Mouse (Mus musculus): ENCODE data around the gene Ms4a4c.
"Not testable (repeated sequence)": the region's sequence is repeated elsewhere in the genome, so short reads cannot be mapped to it uniquely, and the experiment has no call there.

The Ms4a4c gene

GRCm38 (mm10) chr19:11459041-11459440, 54.5 kb downstream of the Ms4a4c start:
- not testable (repeated sequence) for DNase-seq (ENCODE audit: inconsistent age in 2 of 2, low spot score in 1 of 2)

DNA sequence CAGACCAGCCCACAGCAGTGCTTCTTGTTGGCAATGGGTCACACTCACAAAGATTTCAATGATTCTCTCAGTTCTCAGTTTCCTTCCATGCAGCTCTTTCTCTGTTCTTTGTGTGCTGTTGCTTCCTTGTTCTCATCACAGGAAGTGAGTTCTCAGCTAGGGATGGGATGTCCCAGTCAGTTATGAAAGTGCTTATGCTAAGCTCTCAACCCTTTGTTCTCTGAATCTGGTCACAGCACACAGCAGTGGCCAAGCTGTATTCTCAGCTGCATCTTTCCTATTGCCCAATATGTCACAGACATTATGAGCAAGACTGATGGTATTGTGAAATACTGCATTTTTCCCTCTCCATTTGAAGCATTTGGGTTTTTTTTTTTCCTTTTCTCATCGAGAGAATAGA, 60.2 kb downstream of the Ms4a4c start:
- peak in 1 of 2 experiments; percentile 29 for DNase-seq (ENCODE audit: inconsistent age in 2 of 2, low spot score in 1 of 2)

DNA sequence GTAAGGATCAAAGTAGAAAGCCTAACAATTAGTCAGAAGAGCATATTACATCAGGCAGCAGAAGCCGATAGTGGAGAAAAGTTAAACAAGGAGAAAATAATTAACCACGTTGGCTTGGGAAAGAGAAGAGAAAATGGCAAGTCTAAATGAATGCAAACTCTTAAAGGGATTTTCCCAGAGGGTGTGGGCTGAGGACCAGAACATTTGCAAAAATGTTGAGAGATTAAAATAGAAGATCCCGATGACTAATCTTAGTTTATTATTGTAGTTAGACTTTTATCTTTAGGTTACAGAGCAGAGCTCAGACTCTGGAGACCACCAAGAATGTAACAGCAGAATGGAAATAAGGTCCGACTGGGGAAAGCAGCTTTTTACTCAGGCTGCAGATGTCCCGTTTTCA, 61.9 kb downstream of the Ms4a4c start:
- DNase-seq (ENCODE audit: inconsistent age in 2 of 2, low spot score in 1 of 2), result no peak

DNA sequence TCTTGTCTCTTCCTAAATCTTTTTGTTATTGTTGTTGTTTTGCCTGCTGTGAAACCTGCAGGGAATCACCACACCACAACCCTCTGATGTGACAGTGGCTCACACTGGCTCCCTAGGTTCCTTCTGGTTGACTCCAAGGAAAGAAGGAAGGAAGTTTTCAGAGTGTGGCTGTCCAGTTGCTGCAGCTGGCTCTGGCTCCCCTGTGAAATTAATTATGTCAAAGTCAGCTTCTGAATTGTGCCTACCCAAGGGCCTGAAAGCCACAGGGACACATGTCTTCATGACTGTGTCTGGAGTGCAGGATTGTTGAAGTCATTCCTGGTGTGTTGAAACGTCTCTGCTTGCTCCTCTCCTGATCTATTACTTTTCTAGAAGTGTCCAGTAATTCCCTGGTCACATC, 63.8 kb downstream of the Ms4a4c start:
- peak in 1 of 2 experiments; percentile 3 for DNase-seq (ENCODE audit: inconsistent age in 2 of 2, low spot score in 1 of 2)

GRCm38 (mm10) chr19:11469215-11469614, 64.6 kb downstream of the Ms4a4c start, which contains the start of gene Ms4a6c:
Gene Ms4a6c, plus strand, starts transcription at chr19:11469366.
- not testable (repeated sequence) for DNase-seq (ENCODE audit: inconsistent age in 2 of 2, low spot score in 1 of 2)

Measured in adrenal gland, adult (tissue).